Comparison of ENCODE assay signal across 8 mouse cellular contexts in genomic region chr4:139232479-139233145, GRCm38 (mm10). TPM values are rescaled to one million over a fixed set of nuclear protein-coding genes. Genes with fewer than 3 reads are reported as not detected.
DNase-seq lines count a peak whose midpoint lies in the region; ATAC-seq lines count a peak whose summit lies in the region.

No protein-coding gene starts in this region.

- intact Hi-C loops in left cerebral cortex, postnatal 36 days (cut with DNase I), result no loop called here

- no peaks in the 10 kb centered on the region for H3K9me3 ChIP-seq in hindbrain, embryonic 15.5 days
- no peaks in the 10 kb centered on the region for H3K9me3 ChIP-seq in midbrain, embryonic 15.5 days

- H3K4me2 ChIP-seq in hindbrain, embryonic 15.5 days, result no peak overlapping the region
- no peak overlapping the region for H3K4me2 ChIP-seq in midbrain, embryonic 15.5 days

- 42% methylated on average over 6 of the region's 6 CpGs for WGBS in hindbrain, embryonic 15.5 days
- WGBS in midbrain, embryonic 15.5 days, result 47% methylated on average over 6 of the region's 6 CpGs

- DNase-seq in urinary bladder, postnatal 14 days (ENCODE audit: low spot score), result peak; percentile 69
- no peak for DNase-seq in urinary bladder, adult 2 months (ENCODE audit: low spot score)
- DNase-seq in c-Kit-negative CD71-positive TER-119-positive erythroid progenitor cells, embryonic 14.5 days (ENCODE audit: low read depth, low spot score), result peak; percentile 16
- peak; percentile 94 for DNase-seq in fibroblast of lung, adult 2 months (ENCODE audit: low read depth)
- peak; percentile 38 to 49 for DNase-seq in left cerebral cortex, postnatal 36 days (ENCODE audit: low spot score in 2 of 2)
- peak; percentile 29 for DNase-seq in testis, postnatal 14 days (ENCODE audit: low spot score)

- H3K36me3 ChIP-seq in hindbrain, embryonic 15.5 days, result no peaks in the 10 kb centered on the region
- H3K36me3 ChIP-seq in midbrain, embryonic 15.5 days (replicated peaks), result no peaks in the 10 kb centered on the region

- H3K4me1 ChIP-seq in hindbrain, embryonic 15.5 days (replicated peaks), result peaks cover 38% of the 10 kb centered on the region
- peaks cover 24% of the 10 kb centered on the region for H3K4me1 ChIP-seq in midbrain, embryonic 15.5 days

- no peak overlapping the region for H3K4me3 ChIP-seq in hindbrain, embryonic 15.5 days
- H3K4me3 ChIP-seq in midbrain, embryonic 15.5 days, result no peak overlapping the region

- H3K27me3 ChIP-seq in hindbrain, embryonic 15.5 days, result no peaks in the 10 kb centered on the region
- H3K27me3 ChIP-seq in midbrain, embryonic 15.5 days (replicated peaks), result no peaks in the 10 kb centered on the region

- peak overlapping the region; percentile 7; the same call in 1 of the 2 replicates for H3K27ac ChIP-seq in hindbrain, embryonic 15.5 days (replicated peaks)
- peak overlapping the region; percentile 4; the same call in 1 of the 2 replicates for H3K27ac ChIP-seq in midbrain, embryonic 15.5 days

- ATAC-seq in hindbrain, embryonic 15.5 days (ENCODE audit: low FRiP score, low read depth), result no peak
- no peak for ATAC-seq in midbrain, embryonic 15.5 days (replicated peaks)

- no peak overlapping the region for H3K9ac ChIP-seq in hindbrain, embryonic 15.5 days
- no peak overlapping the region for H3K9ac ChIP-seq in midbrain, embryonic 15.5 days

RNA-seq across cellular contexts. Expression of gene Capzb, which starts 39.9 kb away (rescaled TPM):
- 297 and 375 TPM in 2 replicates for polyA plus RNA-seq in urinary bladder, adult 2 months (2012; rRNA removed)
- 331 and 334 TPM in 2 replicates for polyA plus RNA-seq in hindbrain, embryonic 15.5 days (2015; fragmentation: Nextera tagmentation; extraction: Ambion mirVana)
- total RNA-seq in left cerebral cortex, postnatal 36 days (2021), result 100 to 1,000 TPM; 343 to 354 TPM
- 330 and 331 TPM in 2 replicates for polyA plus RNA-seq in midbrain, embryonic 15.5 days (2015; fragmentation: Nextera tagmentation; extraction: Ambion mirVana)
